Mouse (Mus musculus) brown adipose tissue, adult 24 weeks (tissue): ENCODE measurements around the gene Ing2. TPM values are rescaled to one million over a fixed set of nuclear protein-coding genes. Genes with fewer than 3 reads are reported as not detected.

Experiments
- H3K27ac ChIP-seq: fragments of 200-500 bp; replicated peaks from 2 replicates; pipeline ENCODE4 v1.5.1; 2012; ENCODE audit warnings: low read depth, mild to moderate bottlenecking, low read length
- H3K4me1 ChIP-seq: fragments of 200-500 bp; 2 replicates; pipeline ENCODE4 v1.6.1; 2012; ENCODE audit warnings: low read length, mixed read lengths; ENCODE audit not compliant: control insufficient read depth, insufficient read depth, insufficient read length
- H3K4me3 ChIP-seq: fragments of 200-500 bp; 2 replicates; pipeline ENCODE4 v1.5.1; 2012; ENCODE audit warnings: low read depth, mild to moderate bottlenecking, low read length, moderate library complexity; ENCODE audit not compliant: insufficient read depth
- polyA plus RNA-seq: library from polyadenylated mRNA; stranded (reverse); fragments of >200 nt; gene quantifications from 2 replicates; pipeline ENCODE4 v1.2.4, GENCODE M21; 2012; ENCODE audit not compliant: missing spikeins, insufficient read depth, insufficient read length

The Ing2 gene
- polyA plus RNA-seq = 8.8 and 15.4 TPM in 2 replicates

DNA sequence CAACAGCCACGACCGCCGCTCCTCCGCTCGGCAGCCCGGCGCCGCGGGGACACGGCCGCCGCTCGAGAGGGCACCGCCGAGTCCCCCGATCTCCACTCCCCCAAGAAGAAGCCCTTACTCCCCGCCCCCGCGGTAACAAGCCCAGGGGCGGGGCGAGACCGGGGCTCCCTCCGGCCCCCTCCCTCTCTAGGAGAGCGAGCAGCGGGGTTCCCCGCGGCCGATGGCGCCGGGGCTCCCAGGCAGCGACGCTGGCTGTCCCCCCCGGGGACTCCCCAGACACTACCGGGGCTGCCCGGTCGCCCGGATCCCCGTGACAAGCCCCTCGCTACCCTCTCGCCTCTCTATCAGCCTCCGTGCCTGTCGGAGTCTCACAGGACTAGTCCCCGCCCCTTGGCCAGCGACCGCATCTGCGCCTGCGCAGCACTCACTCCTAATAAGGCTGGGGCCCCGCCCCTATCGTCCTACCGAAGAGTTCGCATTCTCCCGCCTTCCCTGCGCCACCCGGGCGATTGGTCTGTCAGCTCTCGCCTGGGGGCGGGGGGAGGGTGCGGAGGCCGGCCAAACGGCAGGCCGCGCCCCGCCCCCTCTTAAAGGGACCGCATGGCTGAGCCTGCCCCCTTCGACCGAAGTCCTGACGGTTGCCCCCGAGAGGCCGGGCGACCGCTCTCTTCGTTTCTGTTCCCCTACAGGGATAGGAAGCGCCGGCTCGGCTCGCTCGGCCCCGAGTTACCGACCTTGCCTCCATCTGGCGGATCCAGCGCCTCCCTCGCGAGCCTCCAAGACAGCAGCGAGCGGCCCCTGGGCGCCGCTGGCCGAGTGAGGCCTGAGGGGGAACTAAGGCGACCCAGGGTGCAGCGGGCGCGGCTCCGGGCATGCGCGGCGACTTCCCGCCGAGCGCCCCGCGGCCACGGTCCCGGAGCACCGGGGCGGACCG is at the start of gene Ing2:
Gene Ing2 (minus strand): TSS at position 780 of the 934 bp plus-strand sequence.
- peak within 1 kb of the TSS; percentile 95 for H3K4me3 ChIP-seq
- peak within 1 kb of the TSS; percentile 91 for H3K27ac ChIP-seq
- no peaks in the 10 kb centered on the region for H3K4me1 ChIP-seq

DNA sequence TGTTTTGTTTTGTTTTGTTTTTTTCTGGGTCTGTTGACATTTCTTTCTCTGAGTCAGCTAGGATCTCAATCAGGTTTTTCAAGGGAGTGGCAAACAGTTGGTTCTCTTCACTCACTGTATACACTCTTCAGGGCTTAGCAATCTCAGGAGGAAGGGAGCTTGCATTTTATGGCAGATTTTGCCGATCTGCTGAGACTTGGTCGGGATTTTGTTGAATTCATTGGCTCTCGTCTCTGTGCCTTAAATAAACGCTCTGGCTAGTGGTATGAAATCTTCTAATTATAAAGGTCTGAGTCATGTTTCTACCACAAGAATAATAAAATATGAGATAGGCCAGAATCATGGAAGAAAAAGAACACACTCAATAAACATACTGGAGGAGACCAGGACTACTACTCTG is 46.3 kb upstream of the Ing2 start:
- Histone ChIP-seq H3K4me1 (no peaks in the 10 kb centered on the region), H3K4me3 (no peak overlapping the region), H3K27ac (no peak overlapping the region)

DNA sequence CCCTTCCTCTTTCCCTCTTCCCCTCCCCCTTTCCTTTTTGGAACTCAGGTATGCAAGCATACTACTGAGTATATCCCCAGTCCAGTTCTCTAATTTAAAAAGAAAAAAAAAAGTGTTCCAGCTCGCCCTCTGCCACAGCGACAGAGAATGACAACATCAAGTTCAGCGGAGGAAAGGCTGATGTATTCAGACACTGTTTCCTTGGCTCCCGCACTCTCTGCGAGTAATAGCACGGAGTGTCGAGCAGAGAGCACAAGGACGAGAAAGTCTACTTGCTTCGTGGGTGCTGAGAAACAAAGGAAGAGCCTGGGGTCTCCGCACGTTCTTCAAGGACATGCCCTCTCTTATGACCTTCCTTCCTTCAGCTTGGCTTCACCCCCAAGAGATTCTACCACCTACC is 43.3 kb upstream of the Ing2 start:
- Histone ChIP-seq H3K4me3 (no peak overlapping the region), H3K4me1 (no peaks in the 10 kb centered on the region), H3K27ac (no peak overlapping the region)

DNA sequence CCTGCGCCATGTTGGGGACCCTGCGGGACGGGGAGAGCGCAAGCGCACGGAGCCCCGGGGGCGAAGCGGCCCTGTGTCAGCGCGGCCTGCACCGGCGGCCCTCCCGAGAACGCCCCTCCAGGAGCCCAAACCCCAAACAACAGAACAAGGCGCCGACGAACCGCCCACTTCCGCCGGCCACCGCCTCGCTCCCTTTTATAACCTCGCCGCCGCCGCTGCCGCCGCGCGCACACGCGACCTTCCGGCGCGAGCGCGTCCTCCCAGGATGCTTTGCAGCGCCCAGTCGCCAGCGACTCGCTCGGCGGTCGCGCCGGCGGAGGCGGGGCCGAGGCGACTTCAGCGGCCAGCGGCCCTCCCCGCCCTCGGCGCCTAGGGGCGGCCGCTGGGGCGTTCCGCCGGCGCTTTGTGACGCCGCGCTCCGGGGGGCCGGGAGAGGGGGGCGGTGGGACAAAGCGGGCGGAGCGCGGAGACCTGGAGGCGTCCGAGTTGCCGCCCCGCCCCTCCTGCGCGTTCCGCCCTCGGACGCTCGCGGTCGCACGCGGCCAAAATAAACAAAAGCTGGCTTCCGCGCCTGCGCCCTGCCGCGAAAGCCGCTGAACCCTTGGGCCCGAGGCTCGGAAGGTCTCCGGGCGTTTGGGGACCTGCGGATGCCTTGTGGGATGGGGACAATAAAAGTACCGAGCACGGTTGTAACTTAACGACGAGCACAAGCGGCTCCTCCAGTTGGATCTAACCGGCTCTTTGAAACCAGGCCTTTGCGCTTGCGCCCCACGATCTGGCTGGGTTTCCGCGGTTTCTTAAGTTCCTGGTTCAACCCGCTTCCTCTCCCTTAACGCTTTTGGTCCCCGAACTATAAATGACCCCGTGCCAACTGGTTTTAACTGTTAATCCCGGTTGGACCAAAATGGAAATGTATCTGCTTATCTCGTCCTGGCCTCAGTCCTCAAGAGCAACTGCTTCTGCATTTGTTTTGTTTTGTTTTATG is 38.7 kb upstream of the Ing2 start, which contains the start of gene Cdkn2aip:
Gene Cdkn2aip (minus strand): TSS at position 172 of the 985 bp plus-strand sequence.
- Histone ChIP-seq H3K4me1 (no peaks in the 10 kb centered on the region; the same call in 1 of the 2 replicates), H3K27ac (peak within 1 kb of the TSS; percentile 97), H3K4me3 (peak within 1 kb of the TSS; percentile 99)

DNA sequence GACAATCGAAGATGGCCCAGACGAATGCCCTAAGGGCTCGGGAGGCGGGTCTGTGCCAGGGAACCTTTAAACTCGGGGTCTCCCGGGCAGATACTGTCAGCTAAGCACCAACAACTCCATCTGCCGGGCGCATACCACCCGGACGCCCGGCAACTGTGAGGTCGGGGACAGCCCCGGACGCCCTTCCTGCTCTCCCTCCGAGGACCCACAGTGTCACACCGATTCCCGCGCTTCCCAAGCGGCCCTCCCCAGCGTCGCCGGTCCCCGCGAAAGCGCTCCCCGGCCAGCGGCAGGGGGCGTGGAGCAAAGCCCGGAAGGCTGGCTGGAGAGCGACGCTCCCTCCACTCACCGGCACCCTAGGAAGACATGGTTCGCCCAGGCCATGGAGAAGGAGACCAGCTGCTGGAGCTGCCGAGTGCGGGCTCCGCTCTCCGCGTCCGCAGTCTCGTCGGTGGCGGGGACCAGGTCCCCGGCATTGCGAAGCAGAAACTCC is 37.9 kb upstream of the Ing2 start:
- Histone ChIP-seq H3K4me3 (peak overlapping the region; percentile 99), H3K4me1 (no peaks in the 10 kb centered on the region; the same call in 1 of the 2 replicates)

DNA sequence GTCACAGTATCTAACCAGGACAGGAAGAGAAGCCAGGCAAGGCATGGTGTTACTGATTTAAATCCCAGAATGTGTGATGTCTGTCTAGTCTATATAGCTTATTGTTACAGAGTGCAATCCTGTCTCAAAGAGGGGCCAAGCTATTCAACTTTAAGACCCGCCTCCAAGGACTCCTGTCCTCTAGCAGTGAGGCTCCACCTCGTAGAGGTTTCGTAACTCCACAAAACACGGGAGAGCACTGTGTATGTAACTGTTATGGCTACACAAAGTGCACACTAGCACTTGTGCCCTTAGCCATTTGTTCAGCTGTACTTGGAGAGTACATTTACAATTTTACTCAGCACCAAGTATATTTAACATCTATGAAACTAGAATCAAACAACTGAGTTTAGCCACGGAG is 32.8 kb upstream of the Ing2 start:
- H3K27ac ChIP-seq = no peak overlapping the region
- no peak overlapping the region for H3K4me3 ChIP-seq

More for the DNA sequence above, 37.9 kb upstream of the Ing2 start:
- H3K27ac ChIP-seq = peak overlapping the region; percentile 72

DNA sequence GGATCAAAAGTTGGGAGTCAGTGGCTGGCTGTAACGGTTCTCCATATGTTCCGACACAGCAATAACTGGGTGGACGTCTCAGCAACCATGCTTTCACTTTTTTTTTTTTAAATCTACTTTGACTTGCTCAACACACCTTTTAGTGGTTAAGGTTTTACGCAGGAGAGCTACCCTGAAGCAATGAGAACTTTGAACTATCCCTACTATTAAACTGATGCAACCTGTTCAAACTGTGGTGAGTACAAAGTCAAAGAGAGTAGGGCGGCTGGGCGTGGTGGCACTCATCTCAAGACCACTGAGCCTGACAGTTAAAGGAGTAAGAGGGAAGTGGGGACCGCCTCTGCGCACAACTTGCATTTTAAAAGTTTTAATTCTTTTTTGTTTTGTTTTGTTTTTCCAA is 31.4 kb upstream of the Ing2 start:
- Histone ChIP-seq H3K27ac (no peak overlapping the region), H3K4me1 (no peaks in the 10 kb centered on the region), H3K4me3 (no peak overlapping the region)

More for the DNA sequence above, 32.8 kb upstream of the Ing2 start:
- no peaks in the 10 kb centered on the region; the same call in 1 of the 2 replicates for H3K4me1 ChIP-seq

DNA sequence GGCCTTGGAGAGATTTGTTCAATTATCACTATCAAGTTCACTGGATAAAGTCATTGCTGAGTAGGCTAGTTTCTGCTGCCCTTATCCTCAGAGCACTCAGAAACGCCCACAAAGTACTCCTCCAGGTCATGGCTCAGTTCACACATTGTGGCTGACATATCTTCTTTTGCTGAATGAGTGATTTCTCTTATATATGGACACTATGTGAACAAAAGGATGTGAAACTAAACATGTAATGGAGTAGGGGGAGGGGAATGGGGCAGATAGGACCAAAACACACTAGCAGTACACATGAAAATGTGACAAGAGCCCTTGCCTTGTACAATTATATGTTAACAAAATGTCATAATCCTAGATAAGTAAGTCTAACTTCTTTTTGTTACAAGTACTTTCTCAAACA is 27.0 kb upstream of the Ing2 start:
- Histone ChIP-seq H3K27ac (no peak overlapping the region), H3K4me3 (no peak overlapping the region), H3K4me1 (no peaks in the 10 kb centered on the region)

DNA sequence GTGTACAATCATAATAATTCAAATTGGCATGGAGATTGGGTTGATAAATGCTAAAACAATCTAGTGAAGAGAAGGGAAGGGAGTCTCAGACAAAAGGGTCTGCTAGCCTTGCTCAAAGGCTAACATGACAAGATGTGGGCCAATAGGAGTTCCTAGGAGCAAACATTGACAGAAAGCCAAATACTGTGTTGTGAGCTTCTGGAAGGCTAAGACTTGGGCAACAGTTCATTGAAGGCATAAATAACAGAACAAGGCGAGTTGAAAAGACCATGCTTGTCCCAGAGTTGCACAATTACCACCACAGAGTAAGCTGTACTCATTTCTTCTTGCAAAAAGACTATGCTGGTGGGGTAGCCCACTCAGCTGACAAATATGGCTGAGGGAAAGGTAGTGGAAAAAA is 22.3 kb upstream of the Ing2 start:
- Histone ChIP-seq H3K27ac (no peak overlapping the region), H3K4me3 (no peak overlapping the region), H3K4me1 (no peaks in the 10 kb centered on the region)

DNA sequence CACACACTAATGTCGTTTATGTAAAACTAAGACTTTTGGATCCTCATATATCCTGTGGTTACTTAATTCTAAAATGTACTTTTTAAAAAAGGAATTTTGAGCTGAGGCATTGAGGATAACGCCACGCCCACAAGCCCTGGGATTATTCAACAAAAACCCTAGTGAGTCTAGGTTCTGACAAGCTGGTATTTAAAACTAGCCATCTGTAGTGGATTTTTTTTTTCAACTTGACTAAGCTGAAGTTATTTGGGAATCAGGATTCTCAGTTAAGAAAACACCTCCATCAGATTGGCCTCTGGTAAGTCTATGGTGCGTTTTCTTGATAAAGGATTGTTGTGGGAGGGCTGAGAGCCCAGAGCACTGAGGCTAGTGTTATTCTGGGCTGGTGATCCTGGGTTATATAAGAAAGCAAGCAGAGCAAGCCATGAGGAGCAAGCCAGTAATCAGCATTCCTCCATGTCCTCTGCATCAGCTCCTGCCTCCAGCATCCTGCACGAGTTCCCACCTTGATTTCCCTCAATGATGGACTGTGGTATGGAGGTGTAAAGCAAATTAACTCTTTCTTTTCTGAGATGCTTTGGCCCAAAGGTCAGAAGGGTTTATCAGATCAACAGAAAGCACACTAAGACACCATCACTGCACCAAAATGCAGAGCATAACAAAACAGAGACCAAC is 20.2 kb upstream of the Ing2 start:
- Histone ChIP-seq H3K4me3 (no peak overlapping the region), H3K4me1 (no peaks in the 10 kb centered on the region), H3K27ac (no peak overlapping the region)

DNA sequence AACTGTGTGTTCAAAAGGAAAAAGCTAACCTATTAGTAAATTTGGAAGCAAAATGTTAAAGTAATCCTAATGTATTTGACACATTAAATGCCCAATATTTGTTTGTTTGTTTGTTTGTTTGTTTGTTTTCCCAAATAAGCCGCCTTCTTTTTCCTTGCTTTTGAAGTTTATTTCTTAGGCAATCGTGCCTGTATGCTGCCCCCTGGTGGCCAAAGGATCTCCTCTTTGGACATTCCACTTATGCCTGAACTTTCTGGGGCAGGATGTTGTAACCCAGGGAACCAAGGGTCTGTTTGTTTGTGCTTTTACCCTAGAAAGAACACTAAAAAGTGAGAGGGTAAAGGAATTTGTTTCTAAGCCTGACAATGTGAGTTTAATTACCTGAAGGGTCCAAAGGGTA is 17.8 kb upstream of the Ing2 start:
- Histone ChIP-seq H3K4me3 (no peak overlapping the region), H3K4me1 (no peaks in the 10 kb centered on the region), H3K27ac (no peak overlapping the region)

DNA sequence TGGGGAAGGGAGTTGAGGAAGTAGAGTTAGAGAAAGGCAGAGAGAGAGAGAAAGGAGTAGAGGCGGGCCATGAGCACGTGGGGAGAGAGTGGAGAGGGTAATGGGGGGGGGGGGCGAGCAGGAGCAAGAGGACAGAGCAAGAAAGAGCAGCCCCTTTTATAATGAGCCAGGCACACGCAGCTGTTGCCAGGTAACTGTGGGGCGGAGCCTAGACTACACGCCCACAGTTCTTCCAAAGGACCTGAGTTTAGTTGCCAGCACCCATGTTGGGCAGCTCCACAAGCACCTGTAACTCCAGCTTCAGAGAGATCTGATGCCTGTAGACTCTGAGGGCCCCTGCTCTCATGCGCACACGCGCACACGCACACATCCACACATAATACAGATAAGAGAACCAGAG is 16.5 kb upstream of the Ing2 start:
- Histone ChIP-seq H3K4me1 (no peaks in the 10 kb centered on the region), H3K27ac (no peak overlapping the region), H3K4me3 (no peak overlapping the region)

DNA sequence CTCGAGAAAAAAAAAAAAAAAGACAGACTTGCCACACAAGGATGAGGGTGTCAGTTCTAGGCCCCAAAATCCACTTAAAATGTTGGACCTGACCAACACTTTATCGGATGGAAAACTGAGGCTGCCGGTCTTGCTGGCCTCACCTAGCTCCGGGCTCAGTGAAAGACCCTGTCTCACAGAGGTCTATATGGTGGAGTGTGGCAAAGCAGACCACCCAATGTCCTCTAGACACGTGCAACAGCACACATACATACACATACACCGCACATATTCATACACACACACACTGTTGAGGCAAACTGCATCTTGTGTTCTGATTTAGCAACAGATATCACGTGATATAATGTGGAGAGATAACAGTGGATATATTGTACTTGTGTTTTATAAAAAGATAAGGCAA is 15.9 kb upstream of the Ing2 start:
- Histone ChIP-seq H3K4me3 (no peak overlapping the region), H3K4me1 (no peaks in the 10 kb centered on the region), H3K27ac (peak overlapping the region; percentile 30)

DNA sequence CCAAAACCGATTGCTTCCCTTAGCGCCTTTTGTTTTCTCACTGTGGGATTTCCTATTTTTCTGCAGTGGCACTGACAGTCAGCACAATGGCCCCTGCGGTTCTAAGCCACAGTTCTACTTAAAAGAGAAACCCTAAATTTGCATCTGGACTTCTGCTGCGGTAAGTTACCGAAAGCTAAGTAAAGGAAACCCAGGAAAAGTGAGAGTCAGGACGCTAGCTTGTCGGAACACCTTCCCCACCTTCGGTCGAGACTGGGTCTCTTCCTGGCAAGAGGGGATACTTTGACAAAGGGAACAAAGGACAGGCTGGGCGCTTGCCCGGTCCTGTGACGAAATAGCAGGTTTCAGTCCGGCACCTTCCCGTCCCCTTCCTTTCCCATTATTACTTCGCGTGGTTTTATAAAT is 15.3 kb upstream of the Ing2 start:
- Histone ChIP-seq H3K4me1 (no peaks in the 10 kb centered on the region), H3K4me3 (peak overlapping the region; percentile 39), H3K27ac (peak overlapping the region; percentile 30)
